Mouse (Mus musculus): ENCODE measurements around the gene Gck. TPM values are rescaled to one million over a fixed set of nuclear protein-coding genes. Genes with fewer than 3 reads are reported as not detected.
"Not testable (repeated sequence)": the region's sequence is repeated elsewhere in the genome, so short reads cannot be mapped to it uniquely, and the experiment has no call there.

Gck gene
- polyA plus RNA-seq, 1 experiment from 2014 or later = 2.8 TPM

- H3K4me1 ChIP-seq = peaks cover 50% of the 10 kb centered on the region
- 93% methylated on average over 5 of the region's 5 CpGs for WGBS
- no peak for DNase-seq (ENCODE audit: low spot score)
- no peak overlapping the region for H3K4me3 ChIP-seq
- H3K36me3 ChIP-seq (replicated peaks) = peaks cover 5% of the 10 kb centered on the region
- no peak overlapping the region for H3K27ac ChIP-seq (replicated peaks)
- H3K27me3 ChIP-seq (replicated peaks; ENCODE audit: low read depth, poor library complexity, severe bottlenecking) = no peaks in the 10 kb centered on the region
- H3K9me3 ChIP-seq = no peaks in the 10 kb centered on the region
Measured at GRCm38 (mm10) chr11:5952501-5952900, 2.6 kb upstream of the Gck start.

GRCm38 (mm10) chr11:5948546-5949250 lies 1.2 kb downstream of the Gck start:
- no peaks in the 10 kb centered on the region for H3K27me3 ChIP-seq (replicated peaks; ENCODE audit: low read depth, poor library complexity, severe bottlenecking)
- DNase-seq (ENCODE audit: low spot score) = peak; percentile 67
- H3K36me3 ChIP-seq (replicated peaks) = no peaks in the 10 kb centered on the region
- WGBS = 44% methylated on average over 10 of the region's 10 CpGs
- H3K4me3 ChIP-seq = peak overlapping the region; percentile 18; the same call in 1 of the 2 replicates
- H3K9me3 ChIP-seq = no peaks in the 10 kb centered on the region
- H3K27ac ChIP-seq (replicated peaks) = peak overlapping the region; percentile 77
- peaks cover 33% of the 10 kb centered on the region for H3K4me1 ChIP-seq

- Histone ChIP-seq H3K27ac (replicated peaks) (peak overlapping the region; percentile 77), H3K27me3 (replicated peaks; ENCODE audit: low read depth, poor library complexity, severe bottlenecking) (no peaks in the 10 kb centered on the region), H3K36me3 (replicated peaks) (no peaks in the 10 kb centered on the region), H3K4me3 (no peak overlapping the region; the same call in 1 of the 2 replicates), H3K4me1 (peaks cover 33% of the 10 kb centered on the region), H3K9me3 (no peaks in the 10 kb centered on the region)
- WGBS = 62% methylated on average over 4 of the region's 4 CpGs
- DNase-seq (ENCODE audit: low spot score) = no peak
Measured at GRCm38 (mm10) chr11:5947796-5948195, 2.1 kb downstream of the Gck start.

- Histone ChIP-seq H3K27me3 (replicated peaks; ENCODE audit: low read depth, poor library complexity, severe bottlenecking) (no peaks in the 10 kb centered on the region), H3K4me3 (no peak overlapping the region), H3K27ac (replicated peaks) (no peak overlapping the region), H3K4me1 (peaks cover 32% of the 10 kb centered on the region), H3K36me3 (replicated peaks) (no peaks in the 10 kb centered on the region), H3K9me3 (no peaks in the 10 kb centered on the region)
- DNase-seq (ENCODE audit: low spot score) = no peak
- 84% methylated on average over 2 of the region's 2 CpGs for WGBS
Measured at GRCm38 (mm10) chr11:5945096-5945495, 4.8 kb downstream of the Gck start.

GRCm38 (mm10) chr11:5942966-5943365 lies 6.9 kb downstream of the Gck start:
- peaks cover 11% of the 10 kb centered on the region for H3K4me1 ChIP-seq

GRCm38 (mm10) chr11:5934531-5934930 lies 15.3 kb downstream of the Gck start:
- not testable (repeated sequence) for H3K27ac ChIP-seq (replicated peaks); DNase-seq (ENCODE audit: low spot score); H3K4me3 ChIP-seq; H3K36me3 ChIP-seq (replicated peaks); H3K4me1 ChIP-seq; H3K27me3 ChIP-seq (replicated peaks; ENCODE audit: low read depth, poor library complexity, severe bottlenecking)
- H3K9me3 ChIP-seq = peaks cover 14% of the 10 kb centered on the region; the same call in 1 of the 2 replicates
- 94% methylated on average over 11 of the region's 11 CpGs for WGBS

More at GRCm38 (mm10) chr11:5942966-5943365, 6.9 kb downstream of the Gck start:
- no peak overlapping the region for H3K4me3 ChIP-seq
- no peak overlapping the region for H3K27ac ChIP-seq (replicated peaks)
- no peaks in the 10 kb centered on the region for H3K9me3 ChIP-seq
- 62% methylated on average over 6 of the region's 6 CpGs for WGBS
- no peaks in the 10 kb centered on the region for H3K36me3 ChIP-seq (replicated peaks)
- DNase-seq (ENCODE audit: low spot score) = no peak
- no peaks in the 10 kb centered on the region for H3K27me3 ChIP-seq (replicated peaks; ENCODE audit: low read depth, poor library complexity, severe bottlenecking)

- H3K4me3 ChIP-seq; H3K27me3 ChIP-seq (replicated peaks; ENCODE audit: low read depth, poor library complexity, severe bottlenecking); H3K4me1 ChIP-seq; H3K27ac ChIP-seq (replicated peaks); H3K36me3 ChIP-seq (replicated peaks): not testable (repeated sequence)
- peak; percentile 23 for DNase-seq (ENCODE audit: low spot score)
- WGBS = 87% methylated on average over 6 of the region's 6 CpGs
- H3K9me3 ChIP-seq = peaks cover 17% of the 10 kb centered on the region; the same call in 1 of the 2 replicates
Measured at GRCm38 (mm10) chr11:5931947-5932346, 17.9 kb downstream of the Gck start.

GRCm38 (mm10) chr11:5930578-5930977 lies 19.3 kb downstream of the Gck start:
- Histone ChIP-seq H3K4me1 (no peaks in the 10 kb centered on the region), H3K36me3 (replicated peaks) (no peaks in the 10 kb centered on the region), H3K27me3 (replicated peaks; ENCODE audit: low read depth, poor library complexity, severe bottlenecking) (no peaks in the 10 kb centered on the region), H3K27ac (replicated peaks) (no peak overlapping the region), H3K9me3 (peaks cover 17% of the 10 kb centered on the region; the same call in 1 of the 2 replicates), H3K4me3 (no peak overlapping the region)
- 58% methylated on average over 1 of the region's 1 CpGs for WGBS
- DNase-seq (ENCODE audit: low spot score) = no peak

- Histone ChIP-seq H3K4me1 (no peaks in the 10 kb centered on the region), H3K27me3 (replicated peaks; ENCODE audit: low read depth, poor library complexity, severe bottlenecking) (no peaks in the 10 kb centered on the region), H3K27ac (replicated peaks) (no peak overlapping the region), H3K9me3 (0 out of 2 replicates have a peak, but pooled peaks cover 7% of the 10 kb centered on the region), H3K4me3 (no peak overlapping the region), H3K36me3 (replicated peaks) (no peaks in the 10 kb centered on the region)
- no peak for DNase-seq (ENCODE audit: low spot score)
- WGBS = 85% methylated on average over 3 of the region's 3 CpGs
Measured at GRCm38 (mm10) chr11:5926696-5927220, 23.1 kb downstream of the Gck start.

- no peak for DNase-seq (ENCODE audit: low spot score)
- WGBS = 57% methylated on average over 8 of the region's 8 CpGs
- Histone ChIP-seq H3K9me3 (0 out of 2 replicates have a peak, but pooled peaks cover 3% of the 10 kb centered on the region), H3K27me3 (replicated peaks; ENCODE audit: low read depth, poor library complexity, severe bottlenecking) (no peaks in the 10 kb centered on the region), H3K4me3 (no peak overlapping the region), H3K4me1 (peaks cover 6% of the 10 kb centered on the region; the same call in 1 of the 2 replicates), H3K36me3 (replicated peaks) (no peaks in the 10 kb centered on the region), H3K27ac (replicated peaks) (no peak overlapping the region)
Measured at GRCm38 (mm10) chr11:5924699-5925098, 25.2 kb downstream of the Gck start.

GRCm38 (mm10) chr11:5920323-5920960 lies 29.4 kb downstream of the Gck start:
- H3K9me3 ChIP-seq = no peaks in the 10 kb centered on the region
- H3K4me3 ChIP-seq = no peak overlapping the region
- H3K27ac ChIP-seq (replicated peaks) = no peak overlapping the region
- peak; percentile 26 for DNase-seq (ENCODE audit: low spot score)
- WGBS = 31% methylated on average over 17 of the region's 17 CpGs
- H3K36me3 ChIP-seq (replicated peaks) = no peaks in the 10 kb centered on the region
- H3K27me3 ChIP-seq (replicated peaks; ENCODE audit: low read depth, poor library complexity, severe bottlenecking) = no peaks in the 10 kb centered on the region
- peaks cover 6% of the 10 kb centered on the region; the same call in 1 of the 2 replicates for H3K4me1 ChIP-seq

- 95% methylated on average over 4 of the region's 4 CpGs for WGBS
- H3K4me3 ChIP-seq = no peak overlapping the region
- H3K27ac ChIP-seq (replicated peaks) = no peak overlapping the region
- H3K27me3 ChIP-seq (replicated peaks; ENCODE audit: low read depth, poor library complexity, severe bottlenecking) = peaks cover 4% of the 10 kb centered on the region; the same call in 1 of the 2 replicates
- peaks cover 6% of the 10 kb centered on the region; the same call in 1 of the 2 replicates for H3K4me1 ChIP-seq
- no peak for DNase-seq (ENCODE audit: low spot score)
- H3K9me3 ChIP-seq = no peaks in the 10 kb centered on the region
- H3K36me3 ChIP-seq (replicated peaks) = no peaks in the 10 kb centered on the region
Measured at GRCm38 (mm10) chr11:5919606-5920005, 30.3 kb downstream of the Gck start.

Data from embryonic facial prominence, embryonic 10.5 days (tissue).